Mouse (Mus musculus): ENCODE results near the gene Arhgap18. TPM values are rescaled to one million over a fixed set of nuclear protein-coding genes. Genes with fewer than 3 reads are reported as not detected.

Arhgap18 gene
- polyA plus RNA-seq, 1 experiment from 2014 or later = 37.3 TPM

DNA sequence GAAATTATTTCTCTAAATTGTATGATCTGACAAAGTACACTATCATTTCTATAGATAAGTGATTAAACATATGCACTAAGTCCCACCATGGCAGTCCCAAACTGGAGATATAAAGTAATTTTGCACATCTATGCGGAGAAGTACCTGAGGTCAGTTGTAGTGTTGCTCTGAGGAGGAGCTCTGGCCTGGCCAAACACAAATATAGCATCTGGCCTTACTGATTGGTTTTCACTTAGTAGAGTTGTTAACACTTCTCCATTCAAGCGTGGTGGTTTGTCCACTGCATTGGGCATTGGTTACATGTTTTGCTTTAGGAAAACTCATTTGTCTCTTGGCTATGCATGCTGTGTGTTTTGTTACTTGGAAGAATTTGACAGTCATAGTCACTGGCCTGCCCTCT lies 36.5 kb downstream of the Arhgap18 start:
- Histone ChIP-seq H3K27me3 (replicated peaks) (no peaks in the 10 kb centered on the region), H3K4me3 (no peak overlapping the region), H3K9me3 (no peaks in the 10 kb centered on the region), H3K27ac (replicated peaks) (no peak overlapping the region), H3K9ac (no peak overlapping the region), H3K36me3 (no peaks in the 10 kb centered on the region), H3K4me2 (no peak overlapping the region), H3K4me1 (peaks cover 3% of the 10 kb centered on the region)
- WGBS = 72% methylated on average over 2 of the region's 2 CpGs
- no peak for ATAC-seq (ENCODE audit: extremely low read depth, insufficient number of reproducible peaks, low FRiP score, low TSS enrichment)

DNA sequence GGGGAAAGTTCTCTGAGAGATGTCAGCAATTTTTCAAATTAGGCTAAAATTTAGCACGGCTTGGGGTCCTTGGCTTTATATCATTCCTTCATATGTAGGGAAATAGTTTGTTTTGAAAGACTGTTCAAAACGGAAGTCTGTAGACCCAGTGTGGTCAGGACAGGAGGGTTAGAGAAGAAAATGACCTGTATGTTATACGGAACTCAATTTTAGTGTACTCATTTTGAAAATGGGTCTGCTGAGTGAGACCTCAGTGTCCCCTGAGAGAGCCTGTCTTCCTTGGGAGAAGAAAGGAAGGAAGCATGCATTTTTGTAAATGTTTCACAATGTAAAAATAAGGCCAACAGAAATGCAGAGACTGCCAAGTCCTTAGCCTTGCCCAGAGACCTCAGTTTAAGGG lies 38.6 kb downstream of the Arhgap18 start:
- WGBS = 78% methylated on average over 3 of the region's 3 CpGs

DNA sequence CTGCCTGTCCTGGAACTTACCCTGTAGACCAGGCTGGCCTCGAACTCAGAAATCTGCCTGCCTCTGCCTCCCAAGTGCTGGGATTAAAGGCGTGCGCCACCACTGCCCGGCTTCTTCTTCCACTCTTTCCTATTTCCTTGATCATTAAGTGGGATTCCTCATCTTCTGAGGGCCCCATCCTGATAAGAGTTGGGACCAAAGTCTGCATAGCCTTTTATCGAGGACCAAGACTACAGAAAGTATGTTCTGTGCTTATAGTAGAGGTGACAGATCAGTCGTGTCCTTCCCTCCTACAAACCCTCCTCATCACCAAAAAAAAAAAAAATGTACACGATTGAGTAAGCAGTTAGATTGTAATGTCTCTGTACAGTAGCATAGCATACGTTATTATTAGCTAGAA lies 39.8 kb downstream of the Arhgap18 start:
- H3K9me3 ChIP-seq = no peaks in the 10 kb centered on the region

More for the DNA sequence above, 38.6 kb downstream of the Arhgap18 start:
- Histone ChIP-seq H3K27me3 (replicated peaks) (no peaks in the 10 kb centered on the region), H3K4me2 (no peak overlapping the region), H3K36me3 (no peaks in the 10 kb centered on the region), H3K9me3 (no peaks in the 10 kb centered on the region), H3K4me3 (no peak overlapping the region), H3K4me1 (peaks cover 12% of the 10 kb centered on the region), H3K9ac (no peak overlapping the region), H3K27ac (replicated peaks) (no peak overlapping the region)
- no peak for ATAC-seq (ENCODE audit: extremely low read depth, insufficient number of reproducible peaks, low FRiP score, low TSS enrichment)

DNA sequence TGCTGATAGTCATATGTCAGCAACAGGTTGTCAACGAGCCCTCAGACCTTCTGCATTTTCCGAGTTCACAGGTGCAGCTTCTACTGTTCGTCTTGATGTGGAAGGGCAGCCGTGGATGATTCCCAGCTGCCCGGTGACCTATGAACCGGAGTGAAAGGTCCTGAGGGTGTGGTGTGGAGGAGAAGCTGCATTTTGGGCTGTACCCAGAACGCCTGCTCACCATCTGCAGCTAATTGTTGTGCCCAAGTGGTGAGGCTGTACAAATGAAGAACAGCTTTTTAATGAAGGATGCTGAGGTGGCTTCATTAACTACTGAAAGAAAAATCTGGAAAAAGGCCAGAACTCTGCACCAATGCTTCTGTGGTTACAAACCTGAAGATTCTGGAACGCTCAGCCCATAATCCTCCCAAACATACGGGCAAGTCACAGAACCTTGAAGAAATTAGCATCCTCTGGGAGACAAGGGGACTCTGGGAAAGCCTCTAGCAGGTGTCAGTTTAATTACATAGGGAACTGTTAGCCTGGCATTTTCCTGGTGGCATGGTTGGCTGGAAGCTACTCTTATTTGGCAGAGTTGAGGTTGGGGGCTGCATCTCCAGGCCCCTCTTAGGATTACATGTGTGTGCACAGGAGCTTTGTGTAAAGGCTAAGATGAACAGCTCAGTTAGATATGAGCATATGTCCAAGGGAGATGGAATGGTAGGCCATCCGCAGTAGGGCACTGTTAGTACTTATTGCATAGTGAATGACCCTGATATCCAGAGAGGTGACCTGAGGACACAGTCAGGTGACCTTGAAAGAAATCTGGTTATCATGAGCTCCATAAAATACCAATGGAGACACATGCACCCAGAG lies 43.4 kb downstream of the Arhgap18 start:
- WGBS = 68% methylated on average over 10 of the region's 10 CpGs
- no peak for ATAC-seq (ENCODE audit: extremely low read depth, insufficient number of reproducible peaks, low FRiP score, low TSS enrichment)
- H3K9me3 ChIP-seq = no peaks in the 10 kb centered on the region

More for the DNA sequence above, 39.8 kb downstream of the Arhgap18 start:
- Histone ChIP-seq H3K27me3 (replicated peaks) (no peaks in the 10 kb centered on the region), H3K27ac (replicated peaks) (no peak overlapping the region), H3K9ac (no peak overlapping the region), H3K4me3 (no peak overlapping the region), H3K4me2 (no peak overlapping the region), H3K36me3 (no peaks in the 10 kb centered on the region), H3K4me1 (peaks cover 24% of the 10 kb centered on the region)
- 79% methylated on average over 8 of the region's 8 CpGs for WGBS
- no peak for ATAC-seq (ENCODE audit: extremely low read depth, insufficient number of reproducible peaks, low FRiP score, low TSS enrichment)

DNA sequence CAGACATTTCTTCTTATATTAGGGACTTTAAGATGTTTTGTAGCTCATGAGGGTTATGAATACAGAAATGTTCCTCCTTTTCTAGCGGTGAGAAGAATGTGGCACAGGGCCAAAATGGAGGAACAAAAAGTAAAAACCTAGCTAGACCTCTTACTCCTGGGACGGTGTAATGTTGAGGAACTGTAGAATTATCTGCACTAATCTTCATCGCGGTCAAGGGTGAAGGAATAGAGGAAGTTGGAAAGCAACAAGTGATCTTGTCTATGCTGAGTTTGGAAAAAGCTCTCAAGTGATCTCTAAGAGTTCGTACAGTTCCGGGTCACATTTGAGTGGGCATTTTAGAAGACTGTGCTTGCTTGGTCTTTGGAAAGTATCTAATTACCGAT lies 44.1 kb downstream of the Arhgap18 start:
- H3K4me1 ChIP-seq = peaks cover 45% of the 10 kb centered on the region
- no peaks in the 10 kb centered on the region for H3K27me3 ChIP-seq (replicated peaks)
- H3K9ac ChIP-seq = no peak overlapping the region
- H3K4me2 ChIP-seq = no peak overlapping the region
- ATAC-seq (ENCODE audit: extremely low read depth, insufficient number of reproducible peaks, low FRiP score, low TSS enrichment) = no peak
- no peak overlapping the region for H3K27ac ChIP-seq (replicated peaks)
- WGBS = 75% methylated on average over 7 of the region's 7 CpGs
- no peaks in the 10 kb centered on the region for H3K9me3 ChIP-seq
- H3K36me3 ChIP-seq = no peaks in the 10 kb centered on the region
- no peak overlapping the region for H3K4me3 ChIP-seq

More for the DNA sequence above, 43.4 kb downstream of the Arhgap18 start:
- peaks cover 45% of the 10 kb centered on the region for H3K4me1 ChIP-seq
- no peaks in the 10 kb centered on the region for H3K36me3 ChIP-seq
- no peak overlapping the region for H3K9ac ChIP-seq
- H3K27me3 ChIP-seq (replicated peaks) = no peaks in the 10 kb centered on the region
- H3K27ac ChIP-seq (replicated peaks) = no peak overlapping the region
- H3K4me2 ChIP-seq = no peak overlapping the region
- no peak overlapping the region for H3K4me3 ChIP-seq

DNA sequence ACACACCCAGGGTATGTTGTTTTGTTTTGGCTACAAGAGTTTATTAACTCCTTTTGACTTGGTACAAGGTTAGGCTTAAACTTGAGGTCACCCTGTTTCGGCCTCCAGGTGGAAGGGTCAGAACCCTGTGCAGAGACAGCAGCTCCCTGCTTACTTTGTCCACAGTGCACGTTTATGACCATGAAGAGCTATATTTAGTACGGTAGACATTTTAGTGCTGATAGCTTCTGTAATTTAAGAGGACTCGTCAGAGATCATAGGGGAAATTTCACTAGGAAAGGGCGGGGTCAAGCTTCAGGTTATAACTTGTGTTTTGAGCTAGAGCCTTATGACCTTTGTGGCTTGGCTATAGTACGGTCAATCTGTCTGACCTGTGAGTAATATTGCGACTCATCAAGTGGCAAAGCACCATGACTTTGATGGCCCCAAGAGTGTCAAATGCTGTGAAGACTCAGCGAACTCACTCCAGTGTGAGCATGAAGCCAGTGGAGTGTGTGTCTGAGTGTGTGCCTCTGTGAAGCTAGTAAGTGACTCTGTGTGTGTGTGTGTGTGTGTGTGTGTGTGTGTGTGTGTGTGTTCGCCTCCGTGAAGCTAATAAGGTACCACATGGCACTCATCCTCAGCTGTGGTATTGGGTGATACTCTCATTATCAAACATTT lies 45.7 kb downstream of the Arhgap18 start:
- Histone ChIP-seq H3K4me2 (no peak overlapping the region), H3K4me3 (no peak overlapping the region), H3K27me3 (replicated peaks) (no peaks in the 10 kb centered on the region), H3K9me3 (no peaks in the 10 kb centered on the region), H3K4me1 (peaks cover 45% of the 10 kb centered on the region), H3K9ac (no peak overlapping the region), H3K27ac (replicated peaks) (peak overlapping the region; percentile 82), H3K36me3 (no peaks in the 10 kb centered on the region)
- ATAC-seq (ENCODE audit: extremely low read depth, insufficient number of reproducible peaks, low FRiP score, low TSS enrichment) = no peak
- 55% methylated on average over 10 of the region's 10 CpGs for WGBS

DNA sequence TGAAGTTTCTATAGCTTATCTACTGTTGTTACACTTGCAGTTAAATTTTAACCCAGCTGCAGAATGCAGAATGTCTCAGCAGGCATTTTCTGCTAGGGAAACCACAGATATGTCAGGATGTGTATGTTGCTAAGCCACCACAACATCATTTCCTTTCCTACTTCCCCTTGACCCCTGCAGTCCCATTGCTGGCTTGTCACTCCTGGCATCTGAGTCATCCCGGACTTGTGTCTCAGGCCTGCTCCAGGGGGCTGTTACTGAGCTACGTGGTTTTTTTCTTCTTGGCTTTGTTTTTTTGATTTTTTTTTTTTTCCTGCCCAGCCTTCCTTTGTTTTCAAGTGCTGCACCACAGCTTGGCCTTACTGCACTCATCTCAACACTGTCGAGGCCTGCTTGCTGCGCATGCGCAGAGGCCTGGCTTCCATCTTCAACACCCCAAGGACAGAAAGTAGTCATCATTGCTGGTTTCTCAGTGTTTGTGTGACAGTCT lies 46.4 kb downstream of the Arhgap18 start:
- peaks cover 45% of the 10 kb centered on the region for H3K4me1 ChIP-seq

DNA sequence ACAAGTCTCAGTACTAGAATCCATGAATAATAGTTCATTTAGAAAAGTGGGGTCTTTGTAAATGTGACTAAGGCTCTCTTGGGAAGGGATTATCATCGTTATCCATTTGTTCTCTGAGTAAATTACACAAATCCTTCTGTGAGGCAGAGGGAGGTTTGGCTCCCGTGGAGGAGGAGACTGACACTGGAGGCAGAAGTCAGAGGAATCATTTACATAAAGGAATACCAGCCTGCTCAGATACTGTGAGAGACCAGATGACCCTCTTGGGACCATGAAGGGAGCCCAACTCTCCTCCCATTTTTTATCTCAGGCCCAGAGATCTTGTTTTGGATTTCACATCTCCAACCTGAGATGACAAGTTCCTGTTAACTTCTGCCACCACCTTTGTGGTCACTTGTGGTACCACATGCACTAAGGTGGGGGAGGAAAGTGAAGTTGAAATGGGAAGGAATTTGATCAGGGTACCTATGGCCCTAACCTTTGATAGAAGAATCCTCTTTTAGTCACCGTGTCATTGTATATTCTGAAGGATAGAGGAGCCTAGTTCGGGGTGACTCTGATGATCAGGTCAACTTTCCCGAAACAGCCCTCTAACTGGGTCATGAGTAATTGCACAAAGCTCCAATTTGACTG lies 51.2 kb downstream of the Arhgap18 start:
- Histone ChIP-seq H3K9me3 (no peaks in the 10 kb centered on the region), H3K4me2 (no peak overlapping the region), H3K4me1 (peaks cover 15% of the 10 kb centered on the region), H3K27ac (replicated peaks) (no peak overlapping the region), H3K9ac (no peak overlapping the region), H3K27me3 (replicated peaks) (no peaks in the 10 kb centered on the region), H3K36me3 (no peaks in the 10 kb centered on the region), H3K4me3 (no peak overlapping the region)
- no peak for ATAC-seq (ENCODE audit: extremely low read depth, insufficient number of reproducible peaks, low FRiP score, low TSS enrichment)
- WGBS = 56% methylated on average over 5 of the region's 5 CpGs

More for the DNA sequence above, 46.4 kb downstream of the Arhgap18 start:
- no peaks in the 10 kb centered on the region for H3K27me3 ChIP-seq (replicated peaks)
- H3K9ac ChIP-seq = no peak overlapping the region
- no peaks in the 10 kb centered on the region for H3K9me3 ChIP-seq
- WGBS = 25% methylated on average over 5 of the region's 5 CpGs
- H3K4me2 ChIP-seq = no peak overlapping the region
- no peaks in the 10 kb centered on the region for H3K36me3 ChIP-seq
- no peak overlapping the region for H3K4me3 ChIP-seq
- peak overlapping the region; percentile 82 for H3K27ac ChIP-seq (replicated peaks)
- ATAC-seq (ENCODE audit: extremely low read depth, insufficient number of reproducible peaks, low FRiP score, low TSS enrichment) = peak; percentile 57; the same call in 1 of the 2 replicates

DNA sequence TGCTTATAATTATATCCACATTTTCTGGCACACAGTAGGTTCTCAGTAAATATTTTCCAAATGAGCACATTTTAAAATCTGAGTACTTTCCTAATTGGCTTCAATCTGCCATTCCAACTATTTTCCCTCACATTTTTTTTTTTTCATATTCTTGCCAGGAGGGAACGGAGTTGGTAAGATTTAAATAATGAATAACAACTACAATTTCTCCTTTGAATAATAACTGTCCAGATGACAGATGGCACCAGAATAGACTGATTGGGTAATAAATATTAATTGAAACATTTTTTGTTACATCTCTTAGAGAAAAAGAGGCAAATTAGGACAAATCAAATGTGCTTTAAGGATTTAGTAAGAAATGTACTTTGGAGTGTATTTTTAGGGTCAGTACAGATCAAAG lies 51.8 kb downstream of the Arhgap18 start:
- no peaks in the 10 kb centered on the region for H3K27me3 ChIP-seq (replicated peaks)
- 85% methylated on average over 1 of the region's 1 CpGs for WGBS
- no peaks in the 10 kb centered on the region for H3K36me3 ChIP-seq
- H3K9me3 ChIP-seq = no peaks in the 10 kb centered on the region
- no peak overlapping the region for H3K4me3 ChIP-seq
- no peak for ATAC-seq (ENCODE audit: extremely low read depth, insufficient number of reproducible peaks, low FRiP score, low TSS enrichment)
- H3K4me1 ChIP-seq = peaks cover 10% of the 10 kb centered on the region
- no peak overlapping the region for H3K4me2 ChIP-seq
- H3K27ac ChIP-seq (replicated peaks) = no peak overlapping the region
- no peak overlapping the region for H3K9ac ChIP-seq

DNA sequence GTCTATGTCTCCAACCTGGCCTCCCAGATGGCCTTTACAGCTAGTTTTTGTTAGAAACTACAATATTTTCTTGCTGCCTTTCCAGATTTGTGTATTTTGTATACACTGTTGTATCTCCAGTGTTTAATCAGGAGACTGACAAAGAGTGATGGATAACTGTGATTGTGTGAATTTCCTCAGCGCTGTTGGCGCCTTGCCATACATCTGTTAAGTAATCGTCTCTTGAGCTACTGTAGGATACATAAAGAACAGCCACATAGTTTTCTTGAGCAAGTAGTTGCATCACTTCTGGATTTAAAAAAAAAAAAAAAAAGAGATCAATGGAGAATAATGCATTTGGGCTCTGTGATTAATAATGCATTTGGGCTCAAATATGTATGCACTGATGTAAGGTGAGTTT lies 52.9 kb downstream of the Arhgap18 start:
- Histone ChIP-seq H3K9me3 (no peaks in the 10 kb centered on the region), H3K4me3 (no peak overlapping the region), H3K27ac (replicated peaks) (no peak overlapping the region), H3K4me2 (no peak overlapping the region), H3K27me3 (replicated peaks) (no peaks in the 10 kb centered on the region), H3K36me3 (no peaks in the 10 kb centered on the region), H3K4me1 (peaks cover 17% of the 10 kb centered on the region), H3K9ac (no peak overlapping the region)
- no peak for ATAC-seq (ENCODE audit: extremely low read depth, insufficient number of reproducible peaks, low FRiP score, low TSS enrichment)
- WGBS = 73% methylated on average over 3 of the region's 3 CpGs

DNA sequence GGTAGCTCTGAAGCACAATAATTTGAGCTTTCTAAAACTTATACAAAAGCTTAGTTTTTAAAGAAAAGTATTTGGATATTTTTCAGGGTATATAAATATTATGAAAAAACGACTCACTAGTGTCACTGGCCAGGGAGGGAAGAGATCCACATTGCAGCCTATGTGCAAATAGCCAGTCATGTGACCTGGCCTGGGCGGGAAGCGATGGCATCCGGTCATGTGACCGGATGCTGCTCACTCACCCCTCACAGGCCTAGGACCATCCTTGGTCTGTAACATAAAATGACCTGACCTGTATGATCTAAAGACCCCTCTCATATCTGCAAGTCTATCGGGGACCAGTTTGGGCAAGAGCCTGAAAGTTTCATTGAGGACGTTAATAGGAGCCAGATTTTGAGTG lies 56.8 kb downstream of the Arhgap18 start:
- WGBS = 89% methylated on average over 7 of the region's 7 CpGs
- Histone ChIP-seq H3K4me3 (no peak overlapping the region), H3K27ac (replicated peaks) (no peak overlapping the region), H3K4me2 (no peak overlapping the region), H3K9me3 (no peaks in the 10 kb centered on the region), H3K9ac (no peak overlapping the region), H3K36me3 (no peaks in the 10 kb centered on the region), H3K27me3 (replicated peaks) (no peaks in the 10 kb centered on the region), H3K4me1 (peaks cover 23% of the 10 kb centered on the region)
- ATAC-seq (ENCODE audit: extremely low read depth, insufficient number of reproducible peaks, low FRiP score, low TSS enrichment) = no peak

All from heart, embryonic 13.5 days (tissue).